Comparison of ENCODE assay signal across 8 mouse cellular contexts in genomic region chr2:52423611-52424247, GRCm38 (mm10). TPM values are rescaled to one million over a fixed set of nuclear protein-coding genes. Genes with fewer than 3 reads are reported as not detected.
A peak's percentile ranks its signal among the peaks of the same experiment; 100 is the strongest.
DNase-seq lines count a peak whose midpoint lies in the region; ATAC-seq and TF ChIP-seq lines count a peak whose summit lies in the region.

No protein-coding gene starts in this region.

- H3K4me3 ChIP-seq in forebrain, embryonic 12.5 days (replicated peaks): peak overlapping the region; percentile 93
- peak overlapping the region; percentile 97 for H3K4me3 ChIP-seq in limb, embryonic 10.5 days
- H3K4me3 ChIP-seq in olfactory bulb, adult 2 months (ENCODE audit: insufficient read depth, low read depth, low read length): peak overlapping the region; percentile 83

- 2% methylated on average over 16 of the region's 16 CpGs for WGBS in forebrain, embryonic 12.5 days
- WGBS in limb, embryonic 10.5 days: 5% methylated on average over 16 of the region's 16 CpGs
- WGBS in olfactory bulb, adult 2 months: 1% methylated on average over 16 of the region's 16 CpGs

- H3K9me3 ChIP-seq in forebrain, embryonic 12.5 days: no peaks in the 10 kb centered on the region
- H3K9me3 ChIP-seq in limb, embryonic 10.5 days (replicated peaks): no peaks in the 10 kb centered on the region

- TF ChIP-seq CTCF in olfactory bulb, adult 2 months (IDR thresholded peaks at IDR 0.05; ENCODE audit: insufficient read depth, low read depth, low read length): no peak

- H3K27ac ChIP-seq in forebrain, embryonic 12.5 days: no peak overlapping the region
- H3K27ac ChIP-seq in limb, embryonic 10.5 days: peak overlapping the region; percentile 99
- no peak overlapping the region for H3K27ac ChIP-seq in olfactory bulb, adult 2 months (ENCODE audit: insufficient read depth, low read depth, low read length)

- peak; percentile 41 for DNase-seq in embryo, embryonic 11 days
- no peak for DNase-seq in embryo, embryonic 9.5 days (ENCODE audit: extremely low spot score)
- peak; percentile 52 for DNase-seq in A20 (ENCODE audit: low read depth, low spot score)
- DNase-seq in limb, embryonic 10.5 days (ENCODE audit: low spot score): no peak
- no peak for DNase-seq in cerebellum, adult 11 months

- no peaks in the 10 kb centered on the region for H3K36me3 ChIP-seq in forebrain, embryonic 12.5 days (replicated peaks)
- no peaks in the 10 kb centered on the region for H3K36me3 ChIP-seq in limb, embryonic 10.5 days

- peaks cover 26% of the 10 kb centered on the region for H3K4me1 ChIP-seq in forebrain, embryonic 12.5 days
- H3K4me1 ChIP-seq in limb, embryonic 10.5 days: peaks cover 34% of the 10 kb centered on the region
- H3K4me1 ChIP-seq in olfactory bulb, adult 2 months (ENCODE audit: control insufficient read depth, insufficient read depth, low read length): peaks cover 9% of the 10 kb centered on the region

- H3K4me2 ChIP-seq in forebrain, embryonic 12.5 days: peak overlapping the region; percentile 56

- no peak for ATAC-seq in forebrain, embryonic 12.5 days (ENCODE audit: low FRiP score)
- no peak for ATAC-seq in CD4-positive, CD25-positive, alpha-beta regulatory T cell, adult 4 months

- peak overlapping the region; percentile 94 for H3K9ac ChIP-seq in forebrain, embryonic 12.5 days

- H3K27me3 ChIP-seq in forebrain, embryonic 12.5 days: no peaks in the 10 kb centered on the region
- no peaks in the 10 kb centered on the region for H3K27me3 ChIP-seq in limb, embryonic 10.5 days (ENCODE audit: low read depth, poor library complexity, severe bottlenecking)

- TF ChIP-seq POLR2A in olfactory bulb, adult 2 months (IDR thresholded peaks at IDR 0.05; ENCODE audit: insufficient read depth, low read depth, low read length): no peak

RNA-seq across cellular contexts. Expression of gene Arl5a, which starts 1.0 kb away (rescaled TPM):
- 67.8 and 72.3 TPM in 2 replicates for polyA plus RNA-seq in forebrain, embryonic 12.5 days (2016; fragmentation: Nextera tagmentation; extraction: Ambion mirVana)
- 48.4 and 60.2 TPM in 2 replicates for polyA plus RNA-seq in limb, embryonic 10.5 days (2016; fragmentation: Nextera tagmentation; extraction: Ambion mirVana)
- 395 TPM in 1 of 2 replicates, not detected in the other for polyA plus RNA-seq in olfactory bulb, adult 2 months (2012; ENCODE audit: insufficient read depth, insufficient read length, low replicate concordance, missing spikeins)
- polyA plus RNA-seq in CD4-positive, CD25-positive, alpha-beta regulatory T cell, adult 4 months (2017; shearing (Covaris generic)): 10 to 100 TPM; 12.1 to 26.6 TPM

RNA-seq across cellular contexts. Expression of gene Neb, which starts 45.5 kb away (rescaled TPM):
- polyA plus RNA-seq in forebrain, embryonic 12.5 days (2016; fragmentation: Nextera tagmentation; extraction: Ambion mirVana): 1.1 and 1.7 TPM in 2 replicates
- 0.49 and 1.8 TPM in 2 replicates for polyA plus RNA-seq in limb, embryonic 10.5 days (2016; fragmentation: Nextera tagmentation; extraction: Ambion mirVana)
- not detected in 2 replicates for polyA plus RNA-seq in olfactory bulb, adult 2 months (2012; ENCODE audit: insufficient read depth, insufficient read length, low replicate concordance, missing spikeins)
- polyA plus RNA-seq in CD4-positive, CD25-positive, alpha-beta regulatory T cell, adult 4 months (2017; shearing (Covaris generic)): 10 to 100 TPM; 27.9 to 28.4 TPM

Comparison
In these comparisons a context has a peak if more than half of its experiments do, and no peak if none do; other contexts are left out.
1. DNase-seq: peak in embryo, embryonic 11 days (single experiment) and A20 (single experiment); none in embryo, embryonic 9.5 days (single experiment), limb, embryonic 10.5 days (single experiment) and cerebellum, adult 11 months (single experiment).
2. Peak in every context shown above with its lines, with median percentiles within 50 percentile points of each other: H3K4me3 ChIP-seq.